Mouse (Mus musculus) embryo, embryonic 9.5 days (tissue): ENCODE results near the gene H2-Aa.
"Not testable (repeated sequence)": the region's sequence is repeated elsewhere in the genome, so short reads cannot be mapped to it uniquely, and the experiment has no call there.

Experiments
- DNase-seq: peaks from one replicate; pipeline ENCODE4 v3.0.0-alpha.2; 2017; ENCODE audit errors: extremely low spot score

H2-Aa gene

GRCm38 (mm10) chr17:34287648-34288047 lies at the start of gene H2-Aa:
Gene H2-Aa, minus strand, starts transcription at chr17:34287823.
- DNase-seq: peak; percentile 71

- DNase-seq: no peak
Measured at GRCm38 (mm10) chr17:34331200-34331599, 43.6 kb upstream of the H2-Aa start.

DNA sequence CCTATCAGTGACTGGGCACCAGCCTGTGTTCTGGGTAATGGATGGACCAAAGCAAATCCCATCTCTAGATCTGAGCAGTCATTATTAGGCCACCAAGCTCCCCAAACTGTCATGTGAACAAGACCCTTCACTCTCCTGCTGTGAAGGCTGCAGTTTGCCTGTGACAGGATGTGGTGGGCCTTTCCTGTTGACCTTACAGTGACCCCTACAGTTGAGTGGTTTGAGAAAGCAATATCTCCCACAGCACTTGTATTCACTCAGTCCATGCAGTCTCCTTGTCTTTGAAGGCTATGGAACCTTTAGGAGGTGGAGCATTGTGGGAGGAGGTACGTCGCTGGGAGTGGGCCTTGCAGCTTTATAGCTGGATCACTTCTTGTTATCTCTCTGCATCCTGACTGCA lies 42.2 kb upstream of the H2-Aa start:
- DNase-seq: no peak

DNA sequence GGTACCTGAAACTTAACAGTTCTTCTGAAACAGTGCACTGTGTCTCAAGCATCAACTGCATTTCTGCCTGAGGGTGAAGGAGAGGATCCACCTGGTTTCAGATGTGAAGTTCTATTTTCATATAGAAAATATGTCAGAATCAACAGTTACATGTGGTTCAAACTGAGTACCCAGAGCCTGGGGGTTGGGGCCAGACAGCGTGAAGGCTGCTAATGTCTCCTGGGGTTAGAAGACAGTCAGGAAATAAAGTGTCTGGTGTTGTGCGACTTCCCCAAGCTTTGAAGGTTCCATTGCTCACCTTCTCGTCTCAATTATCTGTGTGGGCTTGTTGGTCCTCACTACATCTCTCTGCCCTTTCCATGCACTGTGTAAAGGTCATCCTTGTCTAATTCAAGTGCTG lies 38.8 kb upstream of the H2-Aa start:
- no peak for DNase-seq

GRCm38 (mm10) chr17:34325436-34325835 lies 37.8 kb upstream of the H2-Aa start, which contains the start of gene H2-Eb2:
Gene H2-Eb2, plus strand, starts transcription at chr17:34325665.
- DNase-seq: no peak

DNA sequence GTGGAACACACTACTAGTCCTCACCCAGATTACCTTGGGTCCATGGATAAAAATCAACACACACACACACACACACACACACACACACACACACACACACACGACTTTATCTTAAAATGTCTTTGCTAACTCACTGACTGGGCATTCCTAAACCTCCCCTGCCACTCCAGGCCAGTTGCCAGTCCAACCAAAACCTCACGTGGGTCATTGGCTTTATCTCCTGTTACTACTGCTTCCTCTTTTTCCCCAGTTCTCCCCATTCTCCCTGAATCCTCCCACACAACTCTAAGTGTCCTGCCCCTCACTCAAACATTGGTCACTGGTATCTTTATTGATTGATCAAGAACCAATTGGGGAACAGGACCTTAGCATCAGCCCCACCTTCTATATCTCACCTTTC lies 29.7 kb upstream of the H2-Aa start:
- DNase-seq: no peak

- DNase-seq: no peak
Measured at GRCm38 (mm10) chr17:34316697-34317096, 29.1 kb upstream of the H2-Aa start.

GRCm38 (mm10) chr17:34315512-34315911 lies 27.9 kb upstream of the H2-Aa start:
- DNase-seq: no peak

DNA sequence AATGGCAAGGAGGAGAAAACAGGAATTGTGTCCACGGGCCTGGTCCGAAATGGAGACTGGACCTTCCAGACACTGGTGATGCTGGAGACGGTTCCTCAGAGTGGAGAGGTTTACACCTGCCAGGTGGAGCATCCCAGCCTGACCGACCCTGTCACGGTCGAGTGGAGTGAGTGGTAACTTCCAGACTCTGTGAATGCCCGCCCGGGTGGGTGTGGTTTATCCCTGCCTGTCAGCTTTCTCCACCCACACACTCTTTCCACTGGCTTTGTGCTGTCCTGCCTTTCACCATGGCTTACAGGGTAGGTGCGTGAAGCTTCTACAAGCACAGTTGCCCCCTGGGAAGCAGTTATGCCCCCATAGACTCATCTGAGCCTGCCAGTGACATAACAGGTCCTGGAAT lies 26.7 kb upstream of the H2-Aa start:
- DNase-seq: no peak

GRCm38 (mm10) chr17:34313393-34313792 lies 25.8 kb upstream of the H2-Aa start:
- DNase-seq: peak; percentile 77

- DNase-seq: no peak
Measured at GRCm38 (mm10) chr17:34312185-34312584, 24.6 kb upstream of the H2-Aa start.

- not testable (repeated sequence) for DNase-seq
Measured at GRCm38 (mm10) chr17:34310526-34310925, 22.9 kb upstream of the H2-Aa start.

DNA sequence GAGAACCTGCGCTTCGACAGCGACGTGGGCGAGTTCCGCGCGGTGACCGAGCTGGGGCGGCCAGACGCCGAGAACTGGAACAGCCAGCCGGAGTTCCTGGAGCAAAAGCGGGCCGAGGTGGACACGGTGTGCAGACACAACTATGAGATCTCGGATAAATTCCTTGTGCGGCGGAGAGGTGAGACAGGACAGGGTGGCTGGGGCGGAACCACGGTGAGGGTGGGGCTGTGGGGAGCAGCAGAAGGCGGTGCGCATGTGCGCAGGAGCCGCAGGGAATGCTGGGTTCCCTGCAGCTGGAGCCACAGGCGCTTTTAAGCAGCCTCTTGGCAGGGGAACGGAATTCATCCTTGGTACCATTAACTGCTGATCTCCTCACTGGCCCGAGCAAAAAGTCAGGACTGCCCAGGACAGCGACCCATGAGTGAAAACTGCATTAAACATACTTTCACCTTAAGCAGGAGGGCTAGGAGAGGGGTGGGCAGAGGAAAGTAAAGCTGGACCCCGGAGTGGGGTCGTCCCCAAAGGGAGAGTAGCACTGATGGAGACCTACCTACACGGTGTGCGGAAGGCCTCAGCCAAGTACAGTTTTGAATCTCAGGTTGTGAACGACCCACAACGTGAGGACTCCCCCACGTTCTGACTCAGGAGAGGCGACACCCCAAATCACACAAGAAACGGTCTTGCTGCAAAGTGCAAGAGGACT lies 22.2 kb upstream of the H2-Aa start:
- DNase-seq: peak; percentile 71

DNA sequence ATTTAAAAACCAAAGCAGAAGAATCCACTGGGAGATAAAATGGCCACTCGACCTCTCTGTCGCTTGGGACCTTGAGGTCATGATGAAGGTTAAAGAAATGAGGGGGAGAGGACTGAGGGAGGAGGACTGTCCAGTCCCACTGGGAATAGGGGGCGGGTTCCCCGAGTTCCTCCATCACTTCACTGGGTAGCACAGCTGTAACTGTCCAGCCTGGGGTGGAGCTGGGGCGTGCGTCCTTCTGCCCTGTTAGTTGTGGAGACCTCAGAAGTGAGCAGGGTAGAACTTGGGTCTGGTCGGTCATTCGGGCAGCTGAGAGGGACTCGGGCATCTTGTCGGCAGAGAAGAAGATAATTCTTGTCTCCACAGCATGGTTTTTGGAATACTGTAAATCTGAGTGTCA lies 21.6 kb upstream of the H2-Aa start:
- peak; percentile 24 for DNase-seq

DNA sequence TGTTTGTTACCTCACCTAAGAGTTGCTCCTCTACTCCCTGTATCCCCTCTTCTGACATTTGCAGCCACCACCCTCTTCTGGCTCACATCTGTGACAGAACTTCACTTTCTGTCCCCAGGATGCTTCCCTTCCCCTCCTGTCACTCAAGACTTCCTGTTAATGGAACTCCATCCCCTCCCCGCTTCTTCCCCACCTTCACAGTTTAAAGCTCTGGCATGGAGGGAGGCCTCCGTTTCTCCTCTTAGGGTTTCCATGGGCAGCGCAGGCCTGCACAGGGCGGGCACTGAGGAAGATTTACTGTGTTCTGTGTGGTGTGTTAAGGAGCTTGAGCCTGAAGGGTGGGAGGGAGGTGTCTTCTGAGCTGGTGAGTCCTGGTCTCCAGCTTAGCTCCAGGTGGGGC lies 20.5 kb upstream of the H2-Aa start:
- no peak for DNase-seq

GRCm38 (mm10) chr17:34307216-34307615 lies 19.6 kb upstream of the H2-Aa start:
- DNase-seq: no peak

GRCm38 (mm10) chr17:34306407-34306806 lies 18.8 kb upstream of the H2-Aa start:
- no peak for DNase-seq

DNA sequence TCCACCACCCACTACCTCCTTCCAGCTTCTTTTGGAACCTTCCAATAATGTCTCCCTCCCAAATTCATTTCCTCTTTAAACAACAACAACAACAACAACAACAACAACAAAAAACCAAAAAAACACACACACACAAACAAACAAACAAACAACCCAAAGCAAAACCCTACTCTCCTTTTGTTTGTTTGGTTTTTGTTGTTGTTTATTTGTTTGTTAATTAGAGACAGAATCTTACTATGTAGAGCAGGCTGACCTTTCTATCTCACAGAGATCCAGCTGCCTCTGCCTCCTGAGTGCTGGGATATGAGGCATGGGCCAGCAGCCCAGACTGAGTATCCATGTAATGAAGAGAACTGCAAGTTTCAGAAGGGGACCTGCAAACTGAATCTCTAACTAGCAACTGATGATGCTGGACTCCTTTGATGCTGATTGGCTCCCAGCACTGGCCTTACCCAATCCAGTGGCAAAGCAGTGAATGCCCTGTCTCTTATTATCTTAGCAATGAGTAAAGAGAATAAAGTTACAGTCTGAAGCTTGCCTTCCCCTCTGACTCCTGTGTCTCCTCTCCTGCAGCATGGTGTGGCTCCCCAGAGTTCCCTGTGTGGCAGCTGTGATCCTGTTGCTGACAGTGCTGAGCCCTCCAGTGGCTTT lies 17.9 kb upstream of the H2-Aa start, which contains the start of gene H2-Eb1:
Gene H2-Eb1, plus strand, starts transcription at position 488 of the 651 bp plus-strand sequence.
- peak; percentile 79 for DNase-seq

GRCm38 (mm10) chr17:34304751-34305150 lies 17.1 kb upstream of the H2-Aa start:
- DNase-seq: peak; percentile 49

- no peak for DNase-seq
Measured at GRCm38 (mm10) chr17:34303789-34304188, 16.2 kb upstream of the H2-Aa start.

DNA sequence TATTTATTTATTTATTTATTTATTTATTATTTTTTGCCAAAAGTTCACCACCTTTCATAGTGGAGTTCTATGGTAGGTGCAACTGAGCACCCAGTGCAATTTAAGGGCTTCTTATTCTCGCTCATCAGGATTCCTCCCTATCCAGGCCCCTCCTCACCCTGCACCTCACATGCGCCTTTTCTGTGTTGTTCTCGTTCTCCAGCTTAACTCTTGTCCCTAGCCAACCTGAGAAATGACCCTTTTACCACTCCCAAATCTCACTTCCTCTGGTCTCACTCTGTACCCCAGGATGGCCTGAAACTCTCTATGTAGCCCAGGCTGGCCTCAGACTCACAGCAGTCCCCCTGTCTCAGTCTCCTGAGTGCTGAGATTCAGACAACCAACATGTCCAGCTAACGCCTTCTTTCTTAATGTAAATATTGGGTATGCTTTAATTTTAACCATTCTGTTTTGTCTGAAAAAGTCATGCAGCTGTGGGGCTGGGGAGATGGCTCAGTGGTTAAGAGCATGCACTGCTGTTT lies 14.1 kb upstream of the H2-Aa start:
- DNase-seq: no peak

DNA sequence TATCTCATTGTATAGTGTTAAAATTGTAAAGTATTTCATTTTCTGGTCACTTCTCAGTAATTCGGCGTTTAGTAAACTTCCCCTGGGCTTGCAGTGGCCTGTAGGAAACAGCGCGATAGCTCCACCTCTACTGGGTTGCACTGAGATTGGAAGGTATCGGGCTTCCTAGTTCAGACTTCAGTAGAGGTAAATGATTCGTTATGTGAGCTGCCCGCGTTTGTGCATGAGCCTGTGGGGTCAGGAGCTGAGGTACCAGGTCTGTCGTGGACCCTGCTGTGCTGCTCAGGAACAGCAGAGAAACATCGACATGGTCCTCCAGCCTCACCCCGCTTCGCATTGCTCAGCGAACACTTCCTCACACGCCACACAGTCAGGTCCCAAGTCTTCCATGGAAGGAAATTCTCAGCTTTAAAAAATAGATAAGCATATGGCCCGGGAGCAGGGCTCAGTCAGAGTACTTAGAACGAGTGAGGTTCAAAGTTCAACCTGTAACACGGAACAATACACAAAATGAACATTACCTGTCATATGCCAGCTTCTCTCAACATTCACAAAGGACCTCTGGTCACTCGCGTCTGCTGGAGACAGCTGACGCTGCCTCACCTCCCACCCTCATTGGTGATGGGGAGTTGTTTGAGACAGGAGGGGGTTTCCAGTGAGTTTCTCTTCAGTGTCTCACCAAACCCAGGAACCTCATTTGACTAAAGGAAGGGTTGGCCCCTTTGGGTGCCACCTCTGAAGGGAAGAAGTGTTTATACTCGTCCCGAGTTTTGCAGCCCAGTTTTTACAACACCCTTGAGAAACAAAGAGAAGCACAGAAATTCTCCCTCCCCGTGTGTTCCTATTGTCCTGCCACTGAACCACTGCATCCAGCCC lies 13.3 kb upstream of the H2-Aa start:
- no peak for DNase-seq
